Mouse (Mus musculus) hindbrain, embryonic 15.5 days (tissue): Measurements from ENCODE around the gene Dock4. TPM values are rescaled to one million over a fixed set of nuclear protein-coding genes. Genes with fewer than 3 reads are reported as not detected.

ENCODE experiments used
- ATAC-seq: fragments of 200-750 bp; cut with Nextera tagmentation; 2 replicates; pipeline ENCODE4 v1.8.0; 2017; ENCODE audit warnings: low read depth, moderate number of reproducible peaks, moderate TSS enrichment; ENCODE audit not compliant: low FRiP score
- H3K27ac ChIP-seq: fragments of 300-500 bp; sonication (generic); replicated peaks from 2 replicates; pipeline ENCODE4 v1.5.1; 2015; ENCODE audit warnings: mild to moderate bottlenecking, inconsistent platforms
- H3K27me3 ChIP-seq: fragments of 300-500 bp; sonication (generic); 2 replicates; pipeline ENCODE4 v1.6.1; 2015; ENCODE audit warnings: control low read depth, inconsistent platforms
- H3K36me3 ChIP-seq: fragments of 300-500 bp; sonication (generic); 2 replicates; pipeline ENCODE4 v1.6.1; 2015; ENCODE audit warnings: control low read depth, inconsistent platforms
- H3K4me1 ChIP-seq: fragments of 300-500 bp; sonication (generic); replicated peaks from 2 replicates; pipeline ENCODE4 v1.6.1; 2015; ENCODE audit warnings: control low read depth, inconsistent platforms
- H3K4me2 ChIP-seq: fragments of 300-500 bp; sonication (generic); 2 replicates; pipeline ENCODE4 v1.6.1; 2015; ENCODE audit warnings: moderate library complexity, mild to moderate bottlenecking, inconsistent platforms
- H3K4me3 ChIP-seq: fragments of 300-500 bp; sonication (generic); 2 replicates; pipeline ENCODE4 v1.5.1; 2015; ENCODE audit warnings: mild to moderate bottlenecking, inconsistent platforms
- H3K9ac ChIP-seq: fragments of 300-500 bp; sonication (generic); 2 replicates; pipeline ENCODE4 v1.6.1; 2015; ENCODE audit warnings: inconsistent platforms
- H3K9me3 ChIP-seq: fragments of 300-500 bp; sonication (generic); 2 replicates; pipeline ENCODE4 v1.6.1; 2016; ENCODE audit warnings: control low read depth, inconsistent platforms
- WGBS: fragments of 180-500 bp; shearing (Covaris S2); methylation state at CpG from one replicate; pipeline ENCODE4 v1.1.7; 2015; 5-methylcytosine and 5-hydroxymethylcytosine counted together
- polyA plus RNA-seq: library from polyadenylated mRNA; unstranded; fragments of >200 nt; fragmentation: Nextera tagmentation; extraction: Ambion mirVana; gene quantifications from 2 replicates; pipeline ENCODE4 v1.2.1, GENCODE M21; 2015

The Dock4 gene
- polyA plus RNA-seq, 1 experiment from 2014 or later, result 31.0 TPM

DNA sequence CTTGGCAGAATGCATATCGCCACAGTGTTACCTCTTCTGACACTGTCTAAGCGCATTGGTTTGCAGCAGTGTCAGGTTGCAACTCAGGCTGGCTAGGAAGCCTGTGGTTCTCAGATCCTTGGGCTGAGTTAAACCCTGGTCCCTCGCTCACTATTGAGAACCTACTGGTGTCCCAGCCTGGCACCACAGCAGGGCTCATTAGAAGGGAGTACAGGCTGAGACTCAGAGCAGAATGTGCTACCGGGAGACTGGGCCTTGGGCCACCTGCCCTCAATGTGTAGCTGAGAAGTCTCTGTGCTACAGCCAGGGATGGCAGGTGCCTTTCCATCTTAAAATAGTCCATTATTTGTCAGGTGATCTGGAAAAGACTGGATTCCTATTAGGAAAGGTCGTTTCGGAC is 18.5 kb downstream of the Dock4 start:
- ATAC-seq, result 0 out of 2 replicates have a peak, but pooled peaks have one; percentile 29
- 56% methylated on average over 6 of the region's 6 CpGs for WGBS
- no peaks in the 10 kb centered on the region for H3K9me3 ChIP-seq
- H3K9ac ChIP-seq, result no peak overlapping the region
- H3K4me3 ChIP-seq, result no peak overlapping the region
- H3K4me2 ChIP-seq, result no peak overlapping the region
- H3K4me1 ChIP-seq, result peaks cover 48% of the 10 kb centered on the region
- peak overlapping the region; percentile 45 for H3K27ac ChIP-seq
- no peaks in the 10 kb centered on the region for H3K27me3 ChIP-seq
- H3K36me3 ChIP-seq, result no peaks in the 10 kb centered on the region

DNA sequence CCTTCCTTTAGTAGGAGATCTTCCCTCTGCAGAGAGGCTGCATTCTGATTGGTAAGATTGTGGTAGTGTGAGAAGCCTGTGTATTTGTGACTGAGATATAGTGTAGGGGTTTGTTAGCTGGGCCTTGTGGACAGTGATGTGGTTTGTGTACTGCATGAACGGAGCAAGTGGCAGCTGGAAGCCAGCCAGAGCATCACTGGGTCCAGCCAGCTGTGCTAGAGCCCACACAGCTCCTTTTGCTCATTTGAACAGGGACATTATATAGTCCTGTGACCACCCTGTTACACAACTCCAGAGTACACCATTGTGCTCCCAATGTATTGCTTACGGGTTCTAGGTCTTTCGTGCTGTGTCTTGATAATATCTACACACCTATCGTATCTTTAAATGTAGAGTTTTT is 22.5 kb downstream of the Dock4 start:
- H3K27ac ChIP-seq, result no peak overlapping the region
- H3K4me3 ChIP-seq, result no peak overlapping the region
- peak; percentile 40; the same call in 1 of the 2 replicates for ATAC-seq
- peaks cover 53% of the 10 kb centered on the region for H3K4me1 ChIP-seq
- no peaks in the 10 kb centered on the region for H3K9me3 ChIP-seq
- H3K27me3 ChIP-seq, result no peaks in the 10 kb centered on the region
- no peak overlapping the region for H3K9ac ChIP-seq
- H3K4me2 ChIP-seq, result no peak overlapping the region
- H3K36me3 ChIP-seq, result no peaks in the 10 kb centered on the region
- 80% methylated on average over 4 of the region's 4 CpGs for WGBS

DNA sequence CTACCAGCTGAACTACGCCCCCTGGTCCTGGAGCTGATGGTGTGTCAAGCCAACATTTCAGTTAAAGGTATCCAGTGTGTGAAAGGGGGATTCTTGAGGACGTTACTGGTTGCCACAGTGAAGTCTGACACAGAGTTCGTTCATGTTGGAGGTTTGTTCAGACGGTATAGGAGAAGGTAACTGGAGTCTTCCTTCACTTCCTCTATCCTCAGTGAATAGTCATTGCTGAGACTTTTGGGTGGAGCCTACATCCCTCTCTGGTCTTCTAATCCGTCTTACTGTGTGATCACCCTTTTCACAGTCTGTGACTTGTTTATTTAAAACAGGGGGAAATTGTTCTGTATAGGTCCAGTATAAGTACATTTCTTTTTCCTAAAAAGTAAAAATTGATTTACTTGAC is 23.3 kb downstream of the Dock4 start:
- no peak overlapping the region for H3K9ac ChIP-seq
- no peaks in the 10 kb centered on the region for H3K9me3 ChIP-seq
- peaks cover 54% of the 10 kb centered on the region for H3K4me1 ChIP-seq
- 79% methylated on average over 5 of the region's 5 CpGs for WGBS
- H3K4me2 ChIP-seq, result no peak overlapping the region
- ATAC-seq, result no peak
- no peak overlapping the region for H3K27ac ChIP-seq
- no peak overlapping the region for H3K4me3 ChIP-seq
- no peaks in the 10 kb centered on the region for H3K27me3 ChIP-seq
- H3K36me3 ChIP-seq, result no peaks in the 10 kb centered on the region

DNA sequence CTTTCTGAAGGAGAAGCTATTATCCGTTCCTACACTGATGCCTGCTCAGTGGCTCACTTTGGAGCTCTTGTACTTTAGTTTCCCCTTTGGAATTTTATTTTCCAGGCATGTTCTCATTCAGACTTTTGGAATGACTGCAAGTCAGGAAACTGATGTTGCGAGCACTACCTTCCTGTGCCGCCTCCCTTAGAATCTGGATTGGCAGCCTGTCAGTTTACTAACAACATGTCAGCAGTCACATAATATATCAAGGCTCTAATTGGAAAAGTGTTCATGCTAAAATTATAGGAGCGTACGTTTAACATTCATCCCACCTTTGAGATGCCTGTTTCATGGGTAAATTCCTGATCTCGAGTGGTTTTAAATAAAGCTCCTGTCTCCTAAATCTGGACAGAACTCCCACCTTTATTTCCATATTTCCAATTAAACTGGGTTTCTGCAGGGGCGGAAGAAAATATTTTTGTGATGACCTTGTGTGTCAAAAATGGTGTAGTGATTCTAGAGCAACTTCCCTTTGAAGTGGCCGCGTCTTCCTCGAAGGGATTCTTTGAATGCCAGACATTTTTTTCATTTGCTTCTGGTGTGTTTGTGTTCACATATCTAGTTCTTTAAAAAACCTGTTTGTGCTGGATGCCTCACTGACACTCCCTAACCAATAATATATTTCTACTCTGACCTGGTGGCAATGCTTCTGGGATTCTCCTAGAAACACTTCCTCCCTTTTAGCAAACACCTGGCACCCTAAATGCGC is 26.1 kb downstream of the Dock4 start:
- no peak overlapping the region for H3K9ac ChIP-seq
- no peaks in the 10 kb centered on the region for H3K9me3 ChIP-seq
- peaks cover 39% of the 10 kb centered on the region for H3K4me1 ChIP-seq
- no peak overlapping the region for H3K4me3 ChIP-seq
- no peaks in the 10 kb centered on the region for H3K36me3 ChIP-seq
- WGBS, result 66% methylated on average over 11 of the region's 11 CpGs
- no peaks in the 10 kb centered on the region for H3K27me3 ChIP-seq
- peak overlapping the region; percentile 11; the same call in 1 of the 2 replicates for H3K4me2 ChIP-seq
- ATAC-seq, result no peak
- H3K27ac ChIP-seq, result 0 out of 2 replicates have a peak overlapping the region, but pooled peaks have one; percentile 10

DNA sequence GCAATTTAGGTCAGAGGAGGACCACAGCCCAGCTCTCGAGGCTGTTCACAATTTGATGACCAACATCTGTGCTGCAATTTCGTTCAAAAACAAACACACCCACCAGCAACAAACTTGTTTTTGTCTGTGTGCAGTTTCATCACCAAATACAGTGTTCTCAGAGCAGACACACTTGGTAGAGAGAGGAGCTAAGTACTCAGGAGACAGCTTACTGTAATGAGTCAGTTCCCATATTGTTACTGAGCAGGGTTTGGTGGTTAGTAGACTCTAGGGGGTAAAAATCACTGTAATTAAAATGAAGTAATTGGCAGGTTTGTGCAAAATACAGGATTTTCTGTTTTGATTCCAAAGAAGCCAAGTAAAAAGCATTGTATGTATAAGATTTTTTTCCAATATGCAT is 28.0 kb downstream of the Dock4 start:
- 54% methylated on average over 2 of the region's 2 CpGs for WGBS
- Histone ChIP-seq H3K4me3 (no peak overlapping the region), H3K4me1 (peaks cover 43% of the 10 kb centered on the region), H3K9ac (no peak overlapping the region), H3K36me3 (no peaks in the 10 kb centered on the region), H3K9me3 (no peaks in the 10 kb centered on the region), H3K4me2 (no peak overlapping the region), H3K27me3 (no peaks in the 10 kb centered on the region), H3K27ac (no peak overlapping the region)
- no peak for ATAC-seq

DNA sequence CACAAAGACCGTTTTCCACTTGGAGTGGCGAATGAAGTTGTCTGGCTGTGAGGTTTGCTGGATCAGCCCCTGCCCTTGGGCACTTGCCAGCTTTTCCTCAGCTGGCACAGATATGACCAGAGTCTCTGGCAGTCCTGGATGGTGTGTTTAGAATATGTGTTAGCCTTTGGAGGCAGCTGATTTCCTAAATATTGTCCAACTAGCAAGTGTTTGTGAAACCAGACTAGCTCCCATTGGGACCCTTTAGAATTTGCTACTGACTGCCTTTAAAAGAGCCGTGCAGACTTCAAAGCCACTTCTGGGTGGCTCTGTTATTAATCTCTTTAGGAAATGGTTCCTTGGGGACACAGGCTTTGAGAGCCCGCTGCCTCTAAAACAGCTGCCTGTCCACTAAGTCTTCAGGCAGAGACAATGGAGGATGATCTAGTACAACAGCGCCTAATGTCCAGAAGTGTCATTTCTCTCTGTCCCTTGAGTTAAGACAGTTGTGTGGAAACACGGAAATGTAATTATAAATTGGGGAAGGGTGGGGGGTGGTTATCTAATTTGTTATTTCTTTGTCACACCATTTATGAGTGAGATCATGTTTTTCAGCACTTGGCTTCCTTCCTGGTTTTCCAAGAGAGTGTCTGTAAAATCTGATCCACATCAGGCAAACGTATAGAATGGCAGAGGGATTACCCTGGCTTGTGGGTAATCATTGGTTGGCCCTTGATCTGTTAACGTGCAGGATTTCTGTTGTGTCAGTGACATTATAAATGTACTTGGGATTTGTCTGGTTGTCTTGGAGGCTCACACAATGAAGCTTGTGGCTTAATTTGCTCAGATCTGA is 32.1 kb downstream of the Dock4 start:
- Histone ChIP-seq H3K4me1 (peaks cover 29% of the 10 kb centered on the region), H3K4me2 (peak overlapping the region; percentile 2; the same call in 1 of the 2 replicates), H3K36me3 (no peaks in the 10 kb centered on the region), H3K27ac (peak overlapping the region; percentile 32), H3K4me3 (no peak overlapping the region), H3K9ac (no peak overlapping the region), H3K9me3 (no peaks in the 10 kb centered on the region), H3K27me3 (no peaks in the 10 kb centered on the region)
- ATAC-seq, result peak; percentile 74
- WGBS, result 11% methylated on average over 8 of the region's 8 CpGs

DNA sequence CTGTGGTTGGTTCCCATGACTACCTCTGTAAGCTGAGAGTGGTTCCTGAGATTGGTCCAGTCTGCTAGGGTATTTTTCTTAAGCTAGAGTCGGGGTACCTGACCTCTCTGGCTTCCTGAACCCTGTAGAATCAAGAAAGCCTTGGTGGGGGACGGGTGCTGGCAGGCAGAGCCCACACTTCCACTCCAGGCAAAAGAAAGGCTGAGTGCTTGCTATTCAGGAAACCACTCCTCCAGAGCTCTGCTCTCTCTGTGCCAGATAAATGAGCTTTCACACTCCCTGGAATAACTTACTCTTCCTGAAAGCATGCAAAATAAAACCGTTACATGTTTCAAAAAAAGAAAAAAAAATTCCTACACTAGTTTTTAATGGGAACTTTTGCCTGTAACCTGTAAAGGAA is 38.5 kb downstream of the Dock4 start:
- WGBS, result 25% methylated on average over 3 of the region's 3 CpGs
- no peaks in the 10 kb centered on the region for H3K36me3 ChIP-seq
- H3K4me1 ChIP-seq, result peaks cover 30% of the 10 kb centered on the region
- no peaks in the 10 kb centered on the region for H3K27me3 ChIP-seq
- ATAC-seq, result peak; percentile 77; the same call in 1 of the 2 replicates
- H3K9ac ChIP-seq, result no peak overlapping the region
- H3K4me2 ChIP-seq, result peak overlapping the region; percentile 17; the same call in 1 of the 2 replicates
- no peak overlapping the region for H3K4me3 ChIP-seq
- H3K9me3 ChIP-seq, result no peaks in the 10 kb centered on the region
- H3K27ac ChIP-seq, result peak overlapping the region; percentile 39

DNA sequence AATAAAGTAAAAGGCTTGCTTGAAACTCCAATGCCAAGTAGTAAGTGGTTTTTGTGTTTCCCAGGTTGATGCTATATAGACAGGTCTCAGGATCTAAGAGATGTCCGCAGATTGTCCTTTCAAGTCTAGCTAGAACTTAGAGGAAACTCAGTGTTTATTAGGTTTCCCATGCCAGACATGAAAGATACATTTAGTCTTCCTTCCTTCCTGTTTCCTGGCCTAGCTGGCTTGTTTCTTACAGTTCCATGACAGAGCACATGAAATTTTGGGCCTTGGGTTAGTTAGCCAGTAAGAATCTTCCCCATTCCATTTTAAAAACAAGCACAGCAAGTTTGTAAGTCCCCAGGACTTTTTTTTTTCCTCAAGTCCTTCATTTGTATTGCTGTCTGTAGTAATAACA is 39.5 kb downstream of the Dock4 start:
- Histone ChIP-seq H3K4me2 (no peak overlapping the region), H3K4me1 (peaks cover 30% of the 10 kb centered on the region), H3K27ac (no peak overlapping the region), H3K9me3 (no peaks in the 10 kb centered on the region), H3K27me3 (no peaks in the 10 kb centered on the region), H3K4me3 (no peak overlapping the region), H3K36me3 (no peaks in the 10 kb centered on the region), H3K9ac (no peak overlapping the region)
- 92% methylated on average over 1 of the region's 1 CpGs for WGBS
- no peak for ATAC-seq

DNA sequence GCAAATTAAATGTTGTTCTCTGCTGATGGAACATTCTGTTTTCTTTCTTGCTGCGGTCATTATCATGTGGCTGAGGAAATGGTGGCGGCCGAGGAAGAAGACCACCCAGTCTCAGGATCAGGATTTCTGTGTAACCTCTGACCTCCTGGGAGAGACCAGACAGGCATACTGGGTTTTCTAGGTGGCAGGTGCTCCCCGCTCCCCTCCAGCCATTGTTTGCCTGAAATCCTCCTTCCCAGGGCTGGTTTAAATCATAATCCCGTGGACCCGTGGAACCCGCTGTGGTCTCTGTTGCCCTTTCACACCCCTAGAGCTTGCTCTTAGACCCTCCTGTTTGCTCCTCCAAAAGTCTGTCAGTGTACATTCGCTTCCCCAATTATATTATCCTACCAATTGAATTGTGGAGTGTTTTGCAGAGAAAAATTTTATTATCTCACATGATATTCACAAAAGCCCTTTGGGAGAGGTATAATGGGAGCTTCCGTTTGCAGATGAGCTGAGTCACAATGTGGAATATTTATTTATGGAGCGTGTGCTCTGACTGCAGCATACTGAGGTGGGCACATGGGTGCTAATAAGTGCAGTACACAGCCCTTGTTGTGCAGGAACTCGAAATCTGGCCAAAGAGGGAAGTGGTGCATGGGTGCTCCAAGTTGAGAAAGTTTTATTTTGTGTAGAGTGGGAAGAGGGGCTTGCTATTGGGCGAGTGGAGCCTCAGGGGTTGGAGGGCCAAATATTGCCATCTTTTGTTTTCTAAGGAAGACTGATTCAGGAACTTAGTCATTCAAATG is 40.5 kb downstream of the Dock4 start:
- Histone ChIP-seq H3K27ac (no peak overlapping the region), H3K9me3 (no peaks in the 10 kb centered on the region), H3K36me3 (no peaks in the 10 kb centered on the region), H3K4me2 (no peak overlapping the region), H3K4me3 (no peak overlapping the region), H3K27me3 (no peaks in the 10 kb centered on the region), H3K4me1 (peaks cover 35% of the 10 kb centered on the region), H3K9ac (no peak overlapping the region)
- no peak for ATAC-seq
- 62% methylated on average over 12 of the region's 12 CpGs for WGBS

DNA sequence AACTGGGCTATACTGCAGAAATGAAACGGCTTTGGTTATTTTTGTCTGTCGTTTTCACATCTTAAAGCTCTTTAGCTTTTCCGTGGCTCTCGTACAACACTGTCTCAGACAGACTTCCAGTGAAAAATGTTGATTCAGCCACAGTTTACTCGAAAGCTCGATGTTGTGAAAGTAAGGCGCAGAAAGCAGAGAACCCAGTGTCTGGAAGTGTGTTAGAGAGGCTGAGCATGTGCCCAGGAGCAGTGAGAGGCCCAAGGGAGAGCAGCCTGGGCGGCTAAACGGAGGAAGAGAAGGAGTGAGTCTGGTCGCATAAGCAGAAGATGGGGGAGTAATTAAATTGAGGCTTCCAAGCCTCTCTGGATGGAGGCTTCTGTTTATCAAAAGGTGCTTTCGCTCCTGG is 50.6 kb downstream of the Dock4 start:
- H3K36me3 ChIP-seq, result no peaks in the 10 kb centered on the region
- H3K27ac ChIP-seq, result no peak overlapping the region
- 67% methylated on average over 11 of the region's 11 CpGs for WGBS
- no peak for ATAC-seq
- H3K4me1 ChIP-seq, result peaks cover 34% of the 10 kb centered on the region
- H3K27me3 ChIP-seq, result no peaks in the 10 kb centered on the region
- H3K4me3 ChIP-seq, result no peak overlapping the region
- H3K9me3 ChIP-seq, result no peaks in the 10 kb centered on the region
- no peak overlapping the region for H3K9ac ChIP-seq
- no peak overlapping the region for H3K4me2 ChIP-seq

DNA sequence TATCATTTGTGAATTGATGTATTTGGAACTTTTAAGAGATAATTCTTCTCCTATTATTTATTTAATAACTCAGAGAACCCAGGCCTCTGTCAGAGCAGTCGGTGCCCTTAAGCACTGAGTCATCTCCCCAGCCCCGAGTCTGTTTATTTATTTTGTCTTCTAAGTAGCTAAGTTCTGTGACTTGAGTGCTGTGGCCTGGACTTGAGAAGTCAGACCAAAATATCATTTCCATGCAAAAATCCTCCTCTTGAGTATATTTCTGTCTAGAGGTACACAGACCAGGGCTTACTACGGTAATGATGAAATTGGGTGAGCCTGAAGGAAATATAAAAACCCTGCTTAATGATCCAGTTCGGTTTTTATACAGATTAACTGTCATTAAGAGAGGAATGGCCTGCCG is 52.1 kb downstream of the Dock4 start:
- Histone ChIP-seq H3K9ac (no peak overlapping the region), H3K4me2 (no peak overlapping the region), H3K4me3 (no peak overlapping the region), H3K36me3 (no peaks in the 10 kb centered on the region), H3K27ac (no peak overlapping the region), H3K4me1 (peaks cover 34% of the 10 kb centered on the region), H3K9me3 (no peaks in the 10 kb centered on the region), H3K27me3 (no peaks in the 10 kb centered on the region)
- ATAC-seq, result no peak
- WGBS, result 66% methylated on average over 5 of the region's 5 CpGs
